Mouse (Mus musculus) C2C12 (cell line): ENCODE measurements at regions not wholly inside any gene's neighbourhood (a gene's known extent, or its start where the extent isn't known, plus 50 kb on each side); places are given as distances from the start of the nearest gene placed in this dataset.
"Not testable (repeated sequence)": the region's sequence is repeated elsewhere in the genome, so short reads cannot be mapped to it uniquely, and the experiment has no call there.

ENCODE experiments used
- H3K27me3 ChIP-seq: one replicate; pipeline ENCODE4 v1.6.1; 2011; ENCODE audit not compliant: control insufficient read depth, insufficient read depth, insufficient read length
- H3K36me3 ChIP-seq: one replicate; pipeline ENCODE4 v1.6.1; 2011; ENCODE audit not compliant: control insufficient read depth, insufficient read depth
- H3K4me3 ChIP-seq: one replicate; pipeline ENCODE4 v1.5.1; 2011; ENCODE audit warnings: mild to moderate bottlenecking, control low read depth; ENCODE audit not compliant: poor library complexity, insufficient read depth, severe bottlenecking
- H3K79me2 ChIP-seq: one replicate; pipeline ENCODE4 v1.6.1; 2011; ENCODE audit not compliant: control insufficient read depth, insufficient read depth
- H3K79me3 ChIP-seq: one replicate; pipeline ENCODE4 v1.6.1; 2011; ENCODE audit warnings: low read depth, control low read depth
- H3ac ChIP-seq: one replicate; pipeline ENCODE3; 2011; ENCODE audit warnings: low read depth; ENCODE audit not compliant: control insufficient read depth, insufficient read length
- CEBPB ChIP-seq: IDR thresholded peaks from one replicate; pipeline ENCODE4 v1.6.1; 2011; ENCODE audit warnings: low read depth, mild to moderate bottlenecking, control low read depth, moderate library complexity
- CTCF ChIP-seq: IDR thresholded peaks from one replicate; pipeline ENCODE4 v1.5.1; 2011; ENCODE audit not compliant: control insufficient read depth, insufficient read depth, insufficient read length
- FOSL1 ChIP-seq: IDR thresholded peaks from one replicate; pipeline ENCODE4 v1.8.0; 2011; ENCODE audit warnings: mild to moderate bottlenecking, low read length; ENCODE audit not compliant: poor library complexity, insufficient read depth, severe bottlenecking
- MAX ChIP-seq: IDR thresholded peaks from one replicate; pipeline ENCODE4 v1.6.1; 2011; ENCODE audit warnings: mild to moderate bottlenecking, control low read depth
- MYOD1 ChIP-seq: IDR thresholded peaks from one replicate; pipeline ENCODE4 v1.6.1; 2011; ENCODE audit warnings: low read depth; ENCODE audit not compliant: control insufficient read depth, insufficient read length
- MYOG ChIP-seq: IDR thresholded peaks from one replicate; pipeline ENCODE4 v1.6.1; 2011; ENCODE audit not compliant: control insufficient read depth, insufficient read length; ENCODE audit errors: extremely low read depth
- USF1 ChIP-seq: IDR thresholded peaks from one replicate; pipeline ENCODE4 v1.6.1; 2011; ENCODE audit warnings: low read depth, mild to moderate bottlenecking, control low read depth, moderate library complexity

DNA sequence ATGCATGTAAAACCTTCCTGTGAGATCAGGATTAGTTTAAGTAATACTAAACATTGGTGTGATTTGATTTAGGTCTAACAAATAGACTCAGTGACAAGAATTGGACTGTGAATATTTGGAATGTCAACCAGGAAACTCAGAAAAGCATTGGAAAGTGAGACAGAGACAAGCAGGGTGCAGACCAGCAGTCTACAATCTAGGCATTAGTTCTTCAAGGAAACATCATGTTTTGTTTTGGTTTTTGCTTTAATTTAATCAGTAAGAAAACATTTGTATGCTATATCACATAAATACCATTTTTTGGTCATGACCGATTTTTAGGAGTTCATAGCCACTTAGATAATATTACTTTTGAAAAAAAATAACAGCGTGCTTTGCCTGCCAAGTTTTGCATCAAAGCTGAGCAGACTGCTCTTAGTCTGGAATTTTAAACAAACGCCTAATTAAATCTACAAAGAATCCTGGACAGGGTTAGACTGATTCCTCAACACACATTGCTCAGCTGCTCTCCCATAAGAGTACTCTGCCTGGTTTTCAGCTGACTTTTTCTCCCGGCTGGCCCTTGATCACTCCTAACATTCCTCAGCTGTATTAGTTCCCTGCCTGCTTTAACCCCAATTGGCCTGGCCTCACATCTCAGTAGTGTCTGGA is 396.5 kb upstream of the Kcnh7 start:
- TF ChIP-seq CEBPB, result no peak
- TF ChIP-seq MYOG, result no peak
- TF ChIP-seq MAX, result no peak
- TF ChIP-seq FOSL1, result no peak
- no peak for TF ChIP-seq MYOD1
- TF ChIP-seq USF1, result no peak
- no peak for TF ChIP-seq CTCF
- Histone ChIP-seq H3K79me3 (no peaks in the 10 kb centered on the region), H3ac (no peak overlapping the region), H3K36me3 (no peaks in the 10 kb centered on the region), H3K79me2 (no peaks in the 10 kb centered on the region), H3K4me3 (no peak overlapping the region), H3K27me3 (no peaks in the 10 kb centered on the region)

DNA sequence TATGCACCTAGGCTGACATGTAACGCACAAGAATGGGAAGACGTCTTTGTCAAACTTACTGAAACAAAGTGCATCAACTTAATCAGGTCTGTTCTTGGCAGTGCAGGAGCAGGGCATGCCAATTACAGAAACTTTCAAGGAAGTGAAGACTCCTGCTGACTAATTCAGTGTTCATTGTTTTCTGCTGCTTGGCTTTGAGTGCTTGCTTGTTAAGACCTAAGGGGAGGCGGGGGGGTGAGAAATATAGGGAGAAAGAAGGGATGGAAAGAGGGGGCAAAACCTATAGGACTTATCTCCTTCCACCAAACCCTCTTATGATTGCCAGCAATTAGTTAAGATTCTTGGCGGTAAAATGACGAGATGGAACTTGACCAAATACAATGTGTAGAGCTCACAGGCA is 391.1 kb upstream of the Kcnh7 start:
- Histone ChIP-seq H3K36me3 (no peaks in the 10 kb centered on the region), H3K4me3 (no peak overlapping the region), H3K27me3 (no peaks in the 10 kb centered on the region), H3ac (no peak overlapping the region), H3K79me2 (no peaks in the 10 kb centered on the region), H3K79me3 (no peaks in the 10 kb centered on the region)
- TF ChIP-seq CTCF, result no peak

DNA sequence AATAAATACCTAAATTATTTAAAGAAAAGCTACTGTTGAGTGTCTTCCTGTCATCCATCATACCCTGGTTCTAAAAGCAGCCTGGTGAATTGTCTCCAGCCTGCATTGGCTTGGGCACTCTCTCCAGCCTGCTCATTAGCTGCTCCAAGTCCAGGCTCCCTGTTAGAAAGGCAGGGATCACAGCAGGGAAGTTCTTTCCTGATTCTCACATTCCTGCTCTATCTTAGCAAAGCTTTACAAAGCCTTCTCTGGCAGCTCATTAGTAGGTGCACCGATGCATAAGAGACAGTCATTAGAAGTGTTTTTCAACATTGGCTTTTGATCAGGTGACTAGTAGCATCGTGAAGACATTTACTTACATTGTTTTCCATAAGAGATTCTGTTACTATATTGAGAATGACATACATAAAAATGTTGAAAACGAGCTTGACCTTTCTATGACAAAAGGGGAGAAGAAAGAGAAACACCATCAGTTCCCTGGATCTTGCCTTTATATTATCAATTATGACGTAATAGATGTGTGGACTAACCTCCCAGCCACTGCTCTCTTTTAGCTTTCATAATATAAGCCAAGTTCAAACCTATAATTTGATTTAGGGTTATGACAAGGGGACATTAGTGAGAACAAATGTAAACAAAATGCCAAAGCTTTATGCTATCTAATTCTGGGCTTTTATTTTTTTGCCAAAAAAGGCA is 390.1 kb upstream of the Kcnh7 start:
- Histone ChIP-seq H3K27me3 (no peaks in the 10 kb centered on the region), H3ac (no peak overlapping the region), H3K4me3 (no peak overlapping the region), H3K36me3 (no peaks in the 10 kb centered on the region), H3K79me2 (no peaks in the 10 kb centered on the region), H3K79me3 (no peaks in the 10 kb centered on the region)
- no peak for TF ChIP-seq CEBPB
- no peak for TF ChIP-seq MAX
- no peak for TF ChIP-seq FOSL1

DNA sequence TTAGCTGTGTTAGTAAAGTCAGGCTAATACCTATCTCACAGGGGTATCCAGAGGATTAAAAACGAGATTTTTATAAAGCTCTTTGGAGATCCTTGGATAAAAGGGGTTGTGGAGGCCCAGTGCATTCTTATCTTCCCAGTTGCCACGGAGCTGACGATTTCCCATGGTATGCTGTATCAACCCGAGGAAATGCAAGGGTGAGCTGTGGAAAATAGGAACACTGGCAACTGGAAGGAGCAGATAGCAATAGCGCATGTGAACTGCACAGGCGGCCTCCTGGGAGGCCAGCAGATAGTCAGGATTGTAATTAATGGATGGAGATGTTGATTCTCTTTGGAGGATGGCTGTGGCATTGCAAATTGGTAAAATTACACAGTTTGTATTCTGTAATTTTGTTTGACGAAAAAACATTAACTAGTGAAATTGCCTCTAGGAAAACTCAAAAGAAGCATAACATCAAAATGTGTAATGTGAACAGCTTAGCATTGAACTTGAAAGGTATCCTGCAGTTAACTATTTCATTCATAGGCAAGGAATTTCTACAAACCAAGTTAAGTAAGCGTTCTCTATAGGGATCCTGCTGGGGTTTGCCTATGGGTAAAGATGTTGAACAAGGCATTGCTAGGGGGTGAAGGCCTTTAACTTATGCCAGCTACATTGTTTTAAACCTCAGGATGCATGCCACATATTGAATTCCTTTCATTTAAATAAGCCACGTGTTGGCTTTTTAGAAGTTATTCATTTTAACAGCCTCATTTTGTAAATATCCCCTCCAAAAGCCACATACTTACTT is 389.1 kb upstream of the Kcnh7 start:
- TF ChIP-seq CEBPB (no peak), USF1 (no peak), CTCF (no peak), MYOD1 (no peak), MAX (no peak), FOSL1 (no peak), MYOG (no peak)
- H3K79me3 ChIP-seq, result no peaks in the 10 kb centered on the region

DNA sequence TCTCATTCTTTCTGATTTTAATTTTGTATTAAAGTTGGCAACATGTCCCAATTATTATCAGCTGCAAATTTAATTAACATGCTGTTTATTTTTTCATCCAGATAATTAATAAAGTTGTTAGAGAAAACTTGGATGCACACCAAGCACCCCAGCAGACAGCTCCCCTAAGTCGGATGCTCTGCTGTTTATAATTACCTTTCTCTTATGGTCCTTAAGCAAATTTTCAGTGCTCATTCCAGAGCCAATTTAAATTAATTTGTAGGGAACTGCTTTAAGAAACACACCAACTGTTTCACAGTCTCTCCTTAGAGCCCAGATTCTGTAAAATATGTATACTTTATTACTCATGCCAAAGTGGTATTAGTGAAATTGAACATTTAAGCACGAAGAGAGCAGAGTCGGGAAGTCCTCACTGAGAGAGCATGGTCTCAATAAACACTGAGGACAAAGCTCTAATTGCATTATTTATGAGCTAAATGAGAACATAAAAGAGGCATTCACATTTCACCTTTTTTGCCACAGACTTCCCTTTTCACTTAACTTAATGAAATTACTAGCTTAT is 372.9 kb upstream of the Kcnh7 start:
- H3K4me3 ChIP-seq, result no peak overlapping the region
- no peaks in the 10 kb centered on the region for H3K36me3 ChIP-seq
- TF ChIP-seq MYOG, result no peak
- TF ChIP-seq CTCF, result no peak
- no peak for TF ChIP-seq MAX
- TF ChIP-seq USF1, result no peak
- no peak for TF ChIP-seq MYOD1
- TF ChIP-seq CEBPB, result no peak
- no peak for TF ChIP-seq FOSL1
- H3K79me3 ChIP-seq, result no peaks in the 10 kb centered on the region
- H3K79me2 ChIP-seq, result no peaks in the 10 kb centered on the region
- H3K27me3 ChIP-seq, result no peaks in the 10 kb centered on the region
- no peak overlapping the region for H3ac ChIP-seq

More for the DNA sequence above, 389.1 kb upstream of the Kcnh7 start:
- H3K27me3 ChIP-seq, result no peaks in the 10 kb centered on the region
- H3K4me3 ChIP-seq, result no peak overlapping the region
- no peak overlapping the region for H3ac ChIP-seq
- H3K79me2 ChIP-seq, result no peaks in the 10 kb centered on the region
- H3K36me3 ChIP-seq, result no peaks in the 10 kb centered on the region

DNA sequence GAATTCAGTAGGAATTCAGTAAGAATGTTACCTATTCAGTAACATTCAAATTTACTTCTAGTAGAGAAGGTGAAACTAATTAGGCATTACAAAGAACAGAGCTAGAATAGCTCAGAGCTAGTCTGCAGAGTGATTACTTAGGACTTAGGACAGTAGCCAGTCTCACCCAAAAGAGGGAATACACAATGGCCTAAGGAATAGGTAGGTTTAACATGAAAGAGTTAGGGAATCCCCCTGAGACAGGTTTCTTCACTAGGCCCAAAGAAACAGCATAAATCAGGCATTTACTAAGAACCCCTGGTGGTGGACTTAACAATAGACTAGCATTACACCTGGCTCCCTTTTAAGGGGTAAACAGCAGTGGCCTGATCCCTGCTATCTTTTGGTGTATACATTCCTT is 357.7 kb upstream of the Kcnh7 start:
- not testable (repeated sequence) for H3K27me3 ChIP-seq, H3K79me3 ChIP-seq, H3K36me3 ChIP-seq, H3K4me3 ChIP-seq, H3K79me2 ChIP-seq, H3ac ChIP-seq
